Mouse (Mus musculus): ENCODE measurements around the gene Ier3. TPM values are rescaled to one million over a fixed set of nuclear protein-coding genes. Genes with fewer than 3 reads are reported as not detected.
"Not testable (repeated sequence)": the region's sequence is repeated elsewhere in the genome, so short reads cannot be mapped to it uniquely, and the experiment has no call there.

Gene Ier3
- polyA plus RNA-seq, 1 experiment = 28.4 TPM

DNA sequence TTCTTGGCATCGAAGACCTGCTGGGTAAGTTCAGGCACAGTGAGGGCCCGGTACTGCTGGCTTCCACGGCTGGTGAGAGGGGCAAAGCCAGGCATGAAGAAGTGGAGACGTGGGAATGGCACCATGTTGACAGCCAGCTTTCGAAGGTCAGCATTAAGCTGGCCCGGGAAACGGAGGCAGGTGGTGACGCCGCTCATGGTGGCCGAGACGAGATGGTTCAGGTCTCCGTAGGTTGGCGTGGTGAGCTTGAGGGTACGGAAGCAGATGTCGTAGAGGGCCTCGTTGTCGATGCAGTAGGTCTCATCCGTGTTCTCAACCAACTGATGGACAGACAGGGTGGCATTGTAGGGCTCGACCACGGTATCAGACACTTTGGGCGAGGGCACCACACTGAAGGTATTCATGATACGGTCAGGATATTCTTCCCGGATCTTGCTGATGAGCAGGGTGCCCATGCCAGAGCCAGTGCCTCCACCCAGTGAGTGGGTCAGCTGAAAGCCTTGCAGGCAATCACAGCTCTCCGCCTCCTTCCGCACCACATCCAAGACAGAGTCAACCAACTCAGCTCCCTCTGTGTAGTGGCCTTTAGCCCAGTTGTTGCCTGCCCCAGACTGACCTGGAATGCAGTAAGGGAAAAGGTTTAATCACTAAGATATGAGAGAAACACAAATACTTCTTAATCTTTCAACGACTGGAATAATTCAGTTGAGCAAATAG, 14.1 kb downstream of the Ier3 start:
- peak; percentile 43 for DNase-seq
- H3K36me3 ChIP-seq (ENCODE audit: control insufficient read depth, insufficient read depth, low read length) = peaks cover 3% of the 10 kb centered on the region; the same call in 1 of the 2 replicates
- H3K27ac ChIP-seq (ENCODE audit: insufficient read depth, low read depth, low read length) = no peak overlapping the region
- no peak overlapping the region for H3K4me3 ChIP-seq (ENCODE audit: insufficient read depth, low read depth, low read length)
- H3K4me1 ChIP-seq (ENCODE audit: control insufficient read depth, insufficient read depth, low read length) = peaks cover 15% of the 10 kb centered on the region
- TF ChIP-seq POLR2A (IDR thresholded peaks at IDR 0.05; ENCODE audit: low read depth, low read length) (no peak), CTCF (conservative IDR thresholded peaks at IDR 0.05; ENCODE audit: insufficient read depth, insufficient read length, low read depth, low read length) (no peak)
- WGBS = 58% methylated on average over 26 of the region's 26 CpGs
- H3K27me3 ChIP-seq (replicated peaks; ENCODE audit: control insufficient read depth, insufficient read depth, low read length) = no peaks in the 10 kb centered on the region

DNA sequence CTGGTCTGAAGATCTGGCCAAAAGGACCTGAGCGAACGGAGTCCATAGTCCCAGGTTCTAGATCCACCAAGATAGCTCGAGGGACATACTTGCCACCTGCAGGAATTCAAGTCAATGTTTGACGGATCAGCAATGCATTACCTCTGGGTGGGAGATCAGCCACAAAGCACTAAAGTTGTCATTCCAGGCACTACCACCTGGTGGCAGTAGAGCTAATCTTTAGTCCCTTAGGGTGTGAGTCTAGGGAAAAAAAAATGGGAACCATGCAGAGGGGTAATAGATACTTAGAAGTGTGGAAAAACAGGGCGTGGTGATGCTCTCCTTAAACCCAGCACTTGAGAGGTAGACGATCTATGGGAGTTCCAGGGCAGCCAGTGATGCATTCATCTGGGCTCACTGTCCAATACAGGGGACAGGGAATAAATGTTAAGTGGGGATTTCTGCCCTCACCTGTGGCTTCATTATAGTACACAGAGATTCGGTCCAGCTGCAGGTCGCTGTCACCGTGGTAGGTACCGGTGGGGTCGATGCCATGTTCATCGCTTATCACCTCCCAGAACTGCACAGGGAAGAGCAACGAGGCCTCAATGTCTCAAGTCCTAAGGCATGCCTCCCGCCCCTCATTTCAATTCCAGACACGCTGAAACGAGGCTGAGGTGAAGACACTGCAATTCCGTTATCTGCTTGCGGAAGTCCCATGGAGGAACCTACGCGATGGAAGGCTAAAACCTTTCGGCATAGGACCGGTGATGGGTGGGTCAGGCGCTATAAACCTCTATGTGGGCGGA, 14.9 kb downstream of the Ier3 start:
- no peaks in the 10 kb centered on the region for H3K27me3 ChIP-seq (replicated peaks; ENCODE audit: control insufficient read depth, insufficient read depth, low read length)
- H3K36me3 ChIP-seq (ENCODE audit: control insufficient read depth, insufficient read depth, low read length) = peaks cover 2% of the 10 kb centered on the region; the same call in 1 of the 2 replicates
- peaks cover 15% of the 10 kb centered on the region for H3K4me1 ChIP-seq (ENCODE audit: control insufficient read depth, insufficient read depth, low read length)
- peak overlapping the region; percentile 51 for H3K27ac ChIP-seq (ENCODE audit: insufficient read depth, low read depth, low read length)
- peak; percentile 94 for DNase-seq
- 4% methylated on average over 24 of the region's 24 CpGs for WGBS
- peak overlapping the region; percentile 87 for H3K4me3 ChIP-seq (ENCODE audit: insufficient read depth, low read depth, low read length)
- TF ChIP-seq POLR2A (IDR thresholded peaks at IDR 0.05; ENCODE audit: low read depth, low read length) (no peak), CTCF (conservative IDR thresholded peaks at IDR 0.05; ENCODE audit: insufficient read depth, insufficient read length, low read depth, low read length) (peak; percentile 75)

DNA sequence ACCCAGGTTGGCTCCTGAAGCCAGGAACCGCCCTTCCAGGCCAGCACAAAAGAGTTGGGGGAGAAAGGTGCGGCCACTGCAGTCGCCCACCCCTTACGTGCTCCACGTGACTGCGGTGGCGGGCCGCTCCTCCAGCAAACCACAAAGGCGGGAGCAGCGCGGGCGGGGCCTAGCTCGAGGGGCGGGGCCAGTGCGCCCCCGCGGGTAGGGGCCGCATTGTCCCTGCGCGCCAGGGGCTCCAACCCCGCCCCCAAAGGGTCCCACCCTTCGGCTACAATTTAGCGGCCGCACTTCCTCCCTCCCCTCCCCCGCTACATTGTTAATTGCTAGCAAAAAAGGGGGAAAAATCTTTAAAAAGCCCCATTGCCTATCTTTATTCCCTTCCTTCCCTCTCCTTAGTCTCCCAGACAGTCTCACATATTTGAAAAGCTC, 15.5 kb downstream of the Ier3 start:
- H3K27ac ChIP-seq (ENCODE audit: insufficient read depth, low read depth, low read length) = peak overlapping the region; percentile 80
- WGBS = 1% methylated on average over 25 of the region's 25 CpGs
- TF ChIP-seq CTCF (conservative IDR thresholded peaks at IDR 0.05; ENCODE audit: insufficient read depth, insufficient read length, low read depth, low read length) (no peak), POLR2A (IDR thresholded peaks at IDR 0.05; ENCODE audit: low read depth, low read length) (no peak)

DNA sequence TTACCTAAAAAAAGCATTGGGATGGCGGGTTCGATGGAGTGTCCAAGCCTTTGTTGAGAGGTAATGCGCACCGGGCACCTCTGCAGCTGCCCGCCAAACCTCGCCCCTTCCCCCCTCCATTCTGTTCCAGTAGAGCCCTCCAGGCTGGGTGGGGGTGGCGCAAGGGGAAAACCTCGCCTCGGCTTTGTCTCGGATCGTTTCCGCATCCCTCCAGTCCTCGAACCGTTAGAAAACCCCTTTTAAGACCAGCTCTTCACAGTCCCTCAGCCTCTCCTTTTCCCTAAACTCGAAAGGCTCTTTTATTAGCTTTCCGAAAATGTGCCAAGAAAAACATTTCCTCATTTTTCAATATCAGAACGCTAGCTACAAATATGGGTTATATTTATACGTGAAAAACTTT, 16.0 kb downstream of the Ier3 start:
- under 1% methylated on average over 18 of the region's 18 CpGs for WGBS
- DNase-seq = peak; percentile 42
- TF ChIP-seq POLR2A (IDR thresholded peaks at IDR 0.05; ENCODE audit: low read depth, low read length) = no peak
- TF ChIP-seq CTCF (conservative IDR thresholded peaks at IDR 0.05; ENCODE audit: insufficient read depth, insufficient read length, low read depth, low read length) = no peak

More for the DNA sequence above, 15.5 kb downstream of the Ier3 start:
- H3K4me1 ChIP-seq (ENCODE audit: control insufficient read depth, insufficient read depth, low read length) = peaks cover 18% of the 10 kb centered on the region
- peaks cover 2% of the 10 kb centered on the region; the same call in 1 of the 2 replicates for H3K36me3 ChIP-seq (ENCODE audit: control insufficient read depth, insufficient read depth, low read length)
- no peaks in the 10 kb centered on the region for H3K27me3 ChIP-seq (replicated peaks; ENCODE audit: control insufficient read depth, insufficient read depth, low read length)
- H3K4me3 ChIP-seq (ENCODE audit: insufficient read depth, low read depth, low read length) = peak overlapping the region; percentile 87
- DNase-seq = peak; percentile 88

DNA sequence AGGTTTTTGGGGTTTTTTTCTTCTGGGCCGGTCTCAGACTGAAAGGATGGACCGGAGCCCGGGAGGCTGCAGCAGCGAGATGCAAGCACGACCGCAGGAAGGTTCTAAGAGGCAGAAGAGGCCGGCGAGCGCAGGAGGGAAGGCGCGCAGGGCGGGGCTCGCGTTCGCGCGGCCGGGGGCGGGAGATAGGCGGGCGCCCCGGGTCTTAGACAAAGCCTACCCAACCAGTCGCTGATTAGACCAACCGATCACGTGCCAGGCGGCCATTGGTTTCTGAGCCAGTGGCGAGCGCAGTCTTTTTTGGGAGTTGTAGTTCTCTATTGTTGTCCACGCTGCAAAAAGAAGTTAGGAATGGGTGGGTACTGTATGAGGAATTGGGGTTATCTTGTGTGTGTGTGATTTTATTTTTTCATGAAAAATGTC, 16.6 kb downstream of the Ier3 start, which contains the start of gene Tubb5:
Gene Tubb5, minus strand, starts transcription at position 185 of the 423 bp plus-strand sequence.
- Histone ChIP-seq H3K4me3 (ENCODE audit: insufficient read depth, low read depth, low read length) (peak within 1 kb of the TSS; percentile 87), H3K36me3 (ENCODE audit: control insufficient read depth, insufficient read depth, low read length) (no peaks in the 10 kb centered on the region), H3K27me3 (replicated peaks; ENCODE audit: control insufficient read depth, insufficient read depth, low read length) (no peaks in the 10 kb centered on the region), H3K4me1 (ENCODE audit: control insufficient read depth, insufficient read depth, low read length) (peaks cover 20% of the 10 kb centered on the region), H3K27ac (ENCODE audit: insufficient read depth, low read depth, low read length) (peak within 1 kb of the TSS; percentile 80)
- DNase-seq = peak; percentile 99
- WGBS = 2% methylated on average over 29 of the region's 29 CpGs
- TF ChIP-seq CTCF (conservative IDR thresholded peaks at IDR 0.05; ENCODE audit: insufficient read depth, insufficient read length, low read depth, low read length) = no peak
- peak; percentile 70 for TF ChIP-seq POLR2A (IDR thresholded peaks at IDR 0.05; ENCODE audit: low read depth, low read length)

More for the DNA sequence above, 16.0 kb downstream of the Ier3 start:
- Histone ChIP-seq H3K4me1 (ENCODE audit: control insufficient read depth, insufficient read depth, low read length) (peaks cover 20% of the 10 kb centered on the region), H3K27ac (ENCODE audit: insufficient read depth, low read depth, low read length) (peak overlapping the region; percentile 80), H3K4me3 (ENCODE audit: insufficient read depth, low read depth, low read length) (peak overlapping the region; percentile 87), H3K27me3 (replicated peaks; ENCODE audit: control insufficient read depth, insufficient read depth, low read length) (no peaks in the 10 kb centered on the region), H3K36me3 (ENCODE audit: control insufficient read depth, insufficient read depth, low read length) (no peaks in the 10 kb centered on the region)

DNA sequence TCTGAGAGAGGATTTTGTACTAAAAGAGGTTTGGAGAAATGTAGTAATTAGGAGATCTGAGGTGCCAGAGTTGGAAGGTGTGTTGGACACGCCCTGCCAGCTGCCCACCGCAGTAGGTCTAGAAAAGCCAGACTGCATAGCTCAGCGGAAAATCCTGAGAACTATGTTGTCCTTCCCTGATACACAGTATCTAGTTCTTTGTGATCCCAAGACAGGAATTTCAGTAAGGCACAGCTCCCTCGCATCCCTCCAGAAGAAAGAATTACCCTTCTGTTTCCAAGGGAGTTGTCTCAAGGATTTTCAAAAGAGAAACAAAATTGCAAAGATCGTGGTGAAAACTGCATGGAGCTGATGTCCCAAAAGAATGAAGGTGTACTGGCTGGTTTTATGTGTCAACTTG, 17.1 kb downstream of the Ier3 start:
- no peak for DNase-seq
- WGBS = 12% methylated on average over 5 of the region's 5 CpGs
- TF ChIP-seq CTCF (conservative IDR thresholded peaks at IDR 0.05; ENCODE audit: insufficient read depth, insufficient read length, low read depth, low read length) (no peak), POLR2A (IDR thresholded peaks at IDR 0.05; ENCODE audit: low read depth, low read length) (no peak)
- H3K4me3 ChIP-seq (ENCODE audit: insufficient read depth, low read depth, low read length) = no peak overlapping the region
- peaks cover 20% of the 10 kb centered on the region for H3K4me1 ChIP-seq (ENCODE audit: control insufficient read depth, insufficient read depth, low read length)
- H3K27ac ChIP-seq (ENCODE audit: insufficient read depth, low read depth, low read length) = 0 out of 2 replicates have a peak overlapping the region, but pooled peaks have one; percentile 19
- H3K36me3 ChIP-seq (ENCODE audit: control insufficient read depth, insufficient read depth, low read length) = no peaks in the 10 kb centered on the region
- H3K27me3 ChIP-seq (replicated peaks; ENCODE audit: control insufficient read depth, insufficient read depth, low read length) = no peaks in the 10 kb centered on the region

DNA sequence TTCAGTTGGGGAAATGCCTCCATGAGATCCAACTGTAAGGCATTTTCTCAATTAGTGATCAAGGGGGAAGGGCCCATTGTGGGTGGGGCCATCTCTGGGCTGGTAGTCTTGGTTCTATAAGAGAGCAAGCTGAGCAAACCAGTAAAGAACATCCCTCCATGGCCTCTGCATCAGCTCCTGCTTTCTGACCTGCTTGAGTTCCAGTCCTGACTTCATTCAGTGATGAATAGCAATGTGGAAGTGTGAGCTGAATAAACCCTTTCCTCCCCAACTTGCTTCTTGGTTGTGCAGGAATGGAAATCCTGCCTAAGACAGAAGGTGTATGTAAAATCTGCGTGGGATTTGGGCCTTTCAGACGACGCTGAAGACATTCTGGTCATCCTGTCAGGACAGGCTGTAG, 17.5 kb downstream of the Ier3 start:
- 55% methylated on average over 3 of the region's 3 CpGs for WGBS
- not testable (repeated sequence) for H3K4me3 ChIP-seq (ENCODE audit: insufficient read depth, low read depth, low read length); DNase-seq; H3K36me3 ChIP-seq (ENCODE audit: control insufficient read depth, insufficient read depth, low read length); H3K27me3 ChIP-seq (replicated peaks; ENCODE audit: control insufficient read depth, insufficient read depth, low read length); H3K27ac ChIP-seq (ENCODE audit: insufficient read depth, low read depth, low read length)
- H3K4me1 ChIP-seq (ENCODE audit: control insufficient read depth, insufficient read depth, low read length) = peaks cover 20% of the 10 kb centered on the region
